Mouse (Mus musculus) layer of hippocampus, adult 6 months (tissue): ENCODE data around the gene Aif1. TPM values are rescaled to one million over a fixed set of nuclear protein-coding genes. Genes with fewer than 3 reads are reported as not detected.

ENCODE experiments used
- microRNA-seq: library from miRNA; unstranded; fragments of <30 nt; microRNA quantifications from one replicate; pipeline ENCODE4 v1.2.0, GENCODE M21; 2020
- polyA plus RNA-seq: library from polyadenylated mRNA; unstranded; fragments of <200 nt; fragmentation: Nextera tagmentation; gene quantifications from 2 replicates; pipeline ENCODE4 v1.2.3, GENCODE M21; 2021

The Aif1 gene
- polyA plus RNA-seq, 1 experiment from 2014 or later = 39.5 TPM

Small RNAs within 50 kb of the gene (microRNA-seq; reads per million reads assigned to microRNA genes)
- not detected for gene Mir6973a
- not detected for gene Mir6974

Other genes starting within 250 kb of the Aif1 start
- 24.8 and 26.2 TPM in 2 replicates for gene Neu1, start 244.8 kb downstream of the Aif1 start, polyA plus RNA-seq
- 0.90 and 1.3 TPM in 2 replicates for gene Hspa1b, start 216.8 kb downstream of the Aif1 start, polyA plus RNA-seq
- not detected in 2 replicates for gene Gm20481, start 206.2 kb downstream of the Aif1 start, polyA plus RNA-seq
- 7.2 and 7.7 TPM in 2 replicates for gene Hspa1a, start 203.9 kb downstream of the Aif1 start, polyA plus RNA-seq
- 0.60 and 0.84 TPM in 2 replicates for gene Hspa1l, start 203.4 kb downstream of the Aif1 start, polyA plus RNA-seq
- 35.2 and 42.4 TPM in 2 replicates for gene Lsm2, start 194.2 kb downstream of the Aif1 start, polyA plus RNA-seq
- gene Vars, start 175.1 kb downstream of the Aif1 start, polyA plus RNA-seq = 20.0 and 21.5 TPM in 2 replicates
- gene Vwa7, start 159.5 kb downstream of the Aif1 start, polyA plus RNA-seq = 0.20 TPM in 1 of 2 replicates, not detected in the other
- 0.62 and 0.97 TPM in 2 replicates for gene Sapcd1, start 148.1 kb downstream of the Aif1 start, polyA plus RNA-seq
- gene Msh5, start 129.3 kb downstream of the Aif1 start, polyA plus RNA-seq = 0.33 and 0.59 TPM in 2 replicates
- gene Clic1, start 126.1 kb downstream of the Aif1 start, polyA plus RNA-seq = 28.2 and 29.7 TPM in 2 replicates
- 18.0 and 23.6 TPM in 2 replicates for gene Ddah2, start 117.0 kb downstream of the Aif1 start, polyA plus RNA-seq
- not detected in 2 replicates for gene Ly6g6c, start 110.7 kb downstream of the Aif1 start, polyA plus RNA-seq
- 0.06 TPM in 1 of 2 replicates, not detected in the other for gene Mpig6b, start 109.9 kb downstream of the Aif1 start, polyA plus RNA-seq
- 4.4 and 4.6 TPM in 2 replicates for gene Ly6g6e, start 99.2 kb downstream of the Aif1 start, polyA plus RNA-seq
- 1.2 and 2.3 TPM in 2 replicates for gene Ly6g6d, start 98.0 kb downstream of the Aif1 start, polyA plus RNA-seq
- 1.2 and 2.1 TPM in 2 replicates for gene Ly6g6f, start 90.5 kb downstream of the Aif1 start, polyA plus RNA-seq
- gene Abhd16a, start 86.8 kb downstream of the Aif1 start, polyA plus RNA-seq = 86.3 and 93.9 TPM in 2 replicates
- gene Ly6g5c, start 67.8 kb downstream of the Aif1 start, polyA plus RNA-seq = not detected in 2 replicates
- not detected in 2 replicates for gene Ly6g5b, start 60.6 kb downstream of the Aif1 start, polyA plus RNA-seq
- gene Gpank1, start 54.6 kb downstream of the Aif1 start, polyA plus RNA-seq = 16.5 and 19.1 TPM in 2 replicates
- 212 and 242 TPM in 2 replicates for gene Csnk2b, start 54.0 kb downstream of the Aif1 start, polyA plus RNA-seq
- gene D17H6S53E, start 49.7 kb downstream of the Aif1 start, polyA plus RNA-seq = 24.7 and 40.7 TPM in 2 replicates
- gene Apom, start 44.0 kb downstream of the Aif1 start, polyA plus RNA-seq = not detected in 2 replicates
- gene Bag6, start 40.9 kb downstream of the Aif1 start, polyA plus RNA-seq = 68.3 and 90.8 TPM in 2 replicates
- gene Prrc2a, start 11.2 kb downstream of the Aif1 start, polyA plus RNA-seq = 25.5 and 33.2 TPM in 2 replicates
- 28.9 and 30.2 TPM in 2 replicates for gene Lst1, start 12.4 kb upstream of the Aif1 start, polyA plus RNA-seq
- 1.2 and 1.4 TPM in 2 replicates for gene Ltb, start 18.4 kb upstream of the Aif1 start, polyA plus RNA-seq
- gene Tnf, start 25.9 kb upstream of the Aif1 start, polyA plus RNA-seq = 0.09 and 0.19 TPM in 2 replicates
- 0.14 and 0.16 TPM in 2 replicates for gene Lta, start 29.3 kb upstream of the Aif1 start, polyA plus RNA-seq
- gene Gm16181, start 44.8 kb upstream of the Aif1 start, polyA plus RNA-seq = not detected in 2 replicates
- gene Atp6v1g2, start 57.6 kb upstream of the Aif1 start, polyA plus RNA-seq = 685 and 716 TPM in 2 replicates
- 6.4 and 9.7 TPM in 2 replicates for gene Nfkbil1, start 59.7 kb upstream of the Aif1 start, polyA plus RNA-seq
- 193 and 215 TPM in 2 replicates for gene Ddx39b, start 65.7 kb upstream of the Aif1 start, polyA plus RNA-seq
- 68.9 and 78.2 TPM in 2 replicates for gene H2-D1, start 86.7 kb upstream of the Aif1 start, polyA plus RNA-seq
- 0.13 TPM in 1 of 2 replicates, not detected in the other for gene H2-Q1, start 144.3 kb upstream of the Aif1 start, polyA plus RNA-seq
- 0.13 and 0.69 TPM in 2 replicates for gene H2-Q2, start 166.2 kb upstream of the Aif1 start, polyA plus RNA-seq
- gene H2-Q4, start 203.5 kb upstream of the Aif1 start, polyA plus RNA-seq = 0.09 and 0.36 TPM in 2 replicates
- gene H2-Q6, start 248.8 kb upstream of the Aif1 start, polyA plus RNA-seq = 1.2 and 1.6 TPM in 2 replicates